Comparison of ENCODE assay signal across 33 mouse cellular contexts in the genomic region with DNA sequence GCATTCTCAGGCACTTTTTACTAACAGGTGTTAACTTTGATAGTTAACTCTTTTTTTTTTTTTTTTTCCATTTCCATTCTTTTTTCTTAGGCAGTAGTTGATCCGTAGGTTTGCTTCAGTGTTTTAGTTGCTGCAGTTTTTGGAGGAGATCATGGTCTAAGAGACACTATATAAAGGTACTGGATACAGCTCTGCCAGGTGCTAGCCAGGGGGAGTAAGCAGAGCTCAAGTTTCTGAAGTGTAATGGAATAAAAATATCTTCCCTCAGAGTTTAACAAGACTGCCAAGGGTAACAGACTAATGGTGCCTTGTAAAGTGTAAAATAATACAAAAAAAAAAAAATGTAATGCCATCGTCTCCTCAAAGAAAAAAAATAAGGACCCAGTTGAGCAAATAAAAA.
"Had no signal": no experiment of that assay in that cellular context is flagged by ENCODE, and none has a peak within 500 bp of the region (broad histone marks: within the 10 kb centered on the region; RNA-seq: fewer than 3 reads in every experiment).

No protein-coding gene starts in this region.

- DNase-seq: heart, postnatal 10 days; heart, postnatal 36 days; heart, postnatal 4 days; kidney, adult 11 months; kidney, adult 18-20 months; kidney, adult 8-10 months; kidney, adult 9 months; kidney, postnatal 10 days; kidney, postnatal 14 days; kidney, postnatal 25 days; kidney, postnatal 36 days; kidney, postnatal 4 days; layer of hippocampus, adult 9-11 months; layer of hippocampus, postnatal 36 days had no signal

- H3K4me3 ChIP-seq: heart, embryonic 12.5 days; heart, embryonic 13.5 days; heart, embryonic 15.5 days; hindbrain, embryonic 10.5 days; hindbrain, embryonic 12.5 days; hindbrain, embryonic 13.5 days; hindbrain, embryonic 15.5 days; intestine, embryonic 15.5 days; kidney, embryonic 15.5 days; layer of hippocampus, adult 2 months; left cerebral cortex, adult 2 months had no signal

- H3K27me3 ChIP-seq: heart, embryonic 12.5 days; heart, embryonic 13.5 days; hindbrain, embryonic 12.5 days; hindbrain, embryonic 13.5 days; hindbrain, embryonic 15.5 days; intestine, embryonic 15.5 days; kidney, embryonic 15.5 days had no signal

- H3K4me2 ChIP-seq: heart, embryonic 11.5 days; heart, embryonic 12.5 days; heart, embryonic 13.5 days; heart, embryonic 15.5 days; hindbrain, embryonic 12.5 days; hindbrain, embryonic 13.5 days; hindbrain, embryonic 14.5 days; hindbrain, embryonic 15.5 days; intestine, embryonic 15.5 days; kidney, embryonic 15.5 days had no signal

- ATAC-seq: hindbrain, embryonic 16.5 days; hindbrain, postnatal 0 days; inflammation-experienced regulatory T-cells, adult 6 months; intestine, embryonic 15.5 days; intestine, embryonic 16.5 days; intestine, postnatal 0 days had no signal

- H3K27ac ChIP-seq: heart, embryonic 13.5 days; heart, embryonic 15.5 days; hindbrain, embryonic 10.5 days; hindbrain, embryonic 12.5 days; hindbrain, embryonic 13.5 days; hindbrain, embryonic 14.5 days; hindbrain, embryonic 15.5 days; hindbrain, postnatal 0 days; intestine, embryonic 15.5 days; kidney, embryonic 15.5 days; kidney, postnatal 0 days; layer of hippocampus, adult 2 months; left cerebral cortex, adult 2 months had no signal

- H3K4me1 ChIP-seq: heart, embryonic 15.5 days; hindbrain, embryonic 10.5 days; hindbrain, embryonic 12.5 days; hindbrain, embryonic 13.5 days; hindbrain, embryonic 15.5 days; intestine, embryonic 15.5 days had no signal

- H3K9ac ChIP-seq: heart, embryonic 12.5 days; heart, embryonic 13.5 days; heart, embryonic 15.5 days; hindbrain, embryonic 12.5 days; hindbrain, embryonic 13.5 days; hindbrain, embryonic 14.5 days; hindbrain, embryonic 15.5 days; intestine, embryonic 15.5 days; kidney, embryonic 15.5 days had no signal

- H3K36me3 ChIP-seq: heart, embryonic 12.5 days; heart, embryonic 13.5 days; heart, embryonic 15.5 days; hindbrain, embryonic 10.5 days; hindbrain, embryonic 12.5 days; hindbrain, embryonic 13.5 days; hindbrain, embryonic 15.5 days; intestine, embryonic 15.5 days; kidney, embryonic 15.5 days had no signal

- H3K9me3 ChIP-seq: heart, embryonic 12.5 days; heart, embryonic 13.5 days; heart, embryonic 15.5 days; hindbrain, embryonic 10.5 days; hindbrain, embryonic 12.5 days; hindbrain, embryonic 13.5 days; hindbrain, embryonic 15.5 days; intestine, embryonic 15.5 days; kidney, embryonic 15.5 days had no signal
